Mouse (Mus musculus) limb, embryonic 15.5 days (tissue): ENCODE measurements around the gene Gas8. TPM values are rescaled to one million over a fixed set of nuclear protein-coding genes. Genes with fewer than 3 reads are reported as not detected.

Experiments
- ATAC-seq: fragments of 200-750 bp; cut with Nextera tagmentation; 2 replicates; pipeline ENCODE4 v1.8.0; 2017; ENCODE audit warnings: low read depth, moderate TSS enrichment; ENCODE audit not compliant: insufficient number of reproducible peaks, low FRiP score, low TSS enrichment
- H3K27ac ChIP-seq: fragments of 300-500 bp; sonication (generic); 2 replicates; pipeline ENCODE4 v1.5.1; 2015; ENCODE audit warnings: moderate library complexity, mild to moderate bottlenecking, inconsistent platforms
- H3K27me3 ChIP-seq: fragments of 300-500 bp; sonication (generic); 2 replicates; pipeline ENCODE4 v1.6.1; 2015; ENCODE audit warnings: inconsistent platforms
- H3K36me3 ChIP-seq: fragments of 300-500 bp; sonication (generic); 2 replicates; pipeline ENCODE4 v1.6.1; 2015; ENCODE audit warnings: inconsistent platforms
- H3K4me1 ChIP-seq: fragments of 300-500 bp; sonication (generic); 2 replicates; pipeline ENCODE4 v1.6.1; 2015; ENCODE audit warnings: inconsistent platforms
- H3K4me2 ChIP-seq: fragments of 300-500 bp; sonication (generic); 2 replicates; pipeline ENCODE4 v1.6.1; 2015; ENCODE audit warnings: mild to moderate bottlenecking, inconsistent platforms
- H3K4me3 ChIP-seq: fragments of 300-500 bp; sonication (generic); 2 replicates; pipeline ENCODE4 v1.5.1; 2015; ENCODE audit warnings: mild to moderate bottlenecking, inconsistent platforms
- H3K9ac ChIP-seq: fragments of 300-500 bp; sonication (generic); 2 replicates; pipeline ENCODE4 v1.6.1; 2015; ENCODE audit warnings: inconsistent platforms
- H3K9me3 ChIP-seq: fragments of 300-500 bp; sonication (generic); 2 replicates; pipeline ENCODE4 v1.6.1; 2016; ENCODE audit warnings: inconsistent platforms
- WGBS: fragments of 180-500 bp; shearing (Covaris S2); methylation state at CpG from one replicate; pipeline ENCODE4 v1.1.7; 2015; 5-methylcytosine and 5-hydroxymethylcytosine counted together
- polyA plus RNA-seq: library from polyadenylated mRNA; unstranded; fragments of >200 nt; fragmentation: Nextera tagmentation; extraction: Ambion mirVana; gene quantifications from 2 replicates; pipeline ENCODE4 v1.2.1, GENCODE M21; 2015

Gas8 gene
- polyA plus RNA-seq, 1 experiment from 2014 or later = 29.6 TPM

DNA sequence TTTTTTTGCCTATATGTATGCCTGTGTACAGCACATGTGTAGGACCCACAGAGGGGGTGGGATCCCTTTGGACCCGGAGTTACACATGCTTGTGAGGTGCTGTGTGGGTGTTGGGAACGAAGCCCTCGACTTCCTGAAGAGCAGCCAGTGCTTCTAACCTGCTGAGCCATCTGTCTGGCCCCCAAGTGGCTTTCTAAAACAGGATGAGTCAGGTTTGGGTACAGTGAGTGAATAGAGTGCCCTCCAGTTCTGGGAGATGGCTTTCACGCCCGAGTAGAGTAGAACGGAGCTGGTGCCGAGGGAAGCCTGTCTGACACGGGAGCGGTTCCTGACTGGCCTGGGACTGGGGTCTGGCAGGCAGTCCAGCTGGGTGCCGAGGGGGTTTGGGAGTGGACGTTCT is 19.1 kb upstream of the Gas8 start:
- ATAC-seq = no peak
- no peak overlapping the region for H3K4me2 ChIP-seq

DNA sequence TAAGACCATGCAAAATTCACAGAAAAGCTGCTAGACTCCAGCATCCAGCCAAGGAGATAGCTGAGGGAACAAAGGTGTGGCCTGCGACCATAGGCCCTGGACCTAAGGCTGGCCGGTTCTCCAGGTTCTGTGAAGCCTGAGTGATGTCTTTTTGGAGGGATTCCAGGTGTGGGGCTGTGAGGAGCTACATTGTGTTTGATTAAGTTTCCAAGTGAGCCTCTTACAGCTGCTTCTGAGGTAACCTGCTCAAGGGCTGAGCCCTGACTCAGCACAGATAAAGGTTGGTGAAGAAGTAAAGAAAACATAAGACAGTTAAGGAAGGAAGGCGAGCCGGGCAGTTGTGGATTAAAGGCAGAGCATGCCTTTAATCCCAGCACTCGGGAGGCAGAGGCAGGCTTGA is 16.4 kb upstream of the Gas8 start:
- no peak overlapping the region for H3K4me3 ChIP-seq
- 0 out of 2 replicates have a peak, but pooled peaks cover 5% of the 10 kb centered on the region for H3K9me3 ChIP-seq
- H3K4me1 ChIP-seq = no peaks in the 10 kb centered on the region
- no peak for ATAC-seq
- WGBS = 93% methylated on average over 5 of the region's 5 CpGs
- H3K36me3 ChIP-seq = peaks cover 95% of the 10 kb centered on the region
- H3K9ac ChIP-seq = no peak overlapping the region
- H3K27ac ChIP-seq = no peak overlapping the region
- no peak overlapping the region for H3K4me2 ChIP-seq
- H3K27me3 ChIP-seq = no peaks in the 10 kb centered on the region

More for the DNA sequence above, 19.1 kb upstream of the Gas8 start:
- no peaks in the 10 kb centered on the region for H3K27me3 ChIP-seq
- no peaks in the 10 kb centered on the region for H3K4me1 ChIP-seq
- H3K9me3 ChIP-seq = 0 out of 2 replicates have a peak, but pooled peaks cover 5% of the 10 kb centered on the region
- H3K36me3 ChIP-seq = peaks cover 94% of the 10 kb centered on the region
- no peak overlapping the region for H3K27ac ChIP-seq
- H3K4me3 ChIP-seq = no peak overlapping the region
- H3K9ac ChIP-seq = no peak overlapping the region
- 90% methylated on average over 11 of the region's 11 CpGs for whole genome bisulfite sequencing

DNA sequence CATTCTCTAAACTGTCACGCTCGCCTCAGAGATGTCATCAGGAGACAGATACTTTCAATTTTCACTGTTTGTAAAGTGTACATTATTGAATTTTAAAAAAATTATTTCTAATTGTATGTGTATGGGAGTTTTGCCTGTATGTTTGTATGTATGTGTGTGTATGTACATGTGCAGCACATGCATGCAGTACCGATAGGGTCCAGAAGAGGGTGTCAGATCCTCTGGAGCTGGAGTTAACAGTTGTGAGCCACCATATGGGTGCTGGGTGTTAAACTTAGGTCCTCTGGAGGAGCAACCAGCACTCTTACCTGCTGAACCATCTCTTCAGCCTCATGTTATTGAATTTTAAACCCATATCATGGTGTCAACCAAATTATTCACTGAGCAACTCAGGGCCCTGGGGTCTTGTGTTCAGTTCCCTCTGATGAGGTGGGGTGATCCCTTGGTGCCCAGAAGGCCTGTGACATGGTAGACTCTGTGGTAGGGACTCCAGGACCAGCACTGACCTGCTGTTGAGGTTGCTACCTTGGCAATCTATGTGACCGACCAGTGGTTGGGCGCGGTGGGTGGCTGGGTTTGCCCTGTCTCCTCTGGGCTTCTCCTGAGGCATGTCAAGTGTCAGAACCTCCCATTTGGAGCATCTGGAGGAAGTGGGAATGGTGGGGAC is 14.7 kb upstream of the Gas8 start:
- H3K36me3 ChIP-seq = peaks cover 99% of the 10 kb centered on the region
- 97% methylated on average over 6 of the region's 6 CpGs for WGBS
- no peak overlapping the region for H3K4me2 ChIP-seq
- H3K9me3 ChIP-seq = 0 out of 2 replicates have a peak, but pooled peaks cover 5% of the 10 kb centered on the region
- no peak overlapping the region for H3K9ac ChIP-seq
- no peak overlapping the region for H3K27ac ChIP-seq
- no peaks in the 10 kb centered on the region for H3K4me1 ChIP-seq
- H3K27me3 ChIP-seq = no peaks in the 10 kb centered on the region
- no peak overlapping the region for H3K4me3 ChIP-seq
- no peak for ATAC-seq

DNA sequence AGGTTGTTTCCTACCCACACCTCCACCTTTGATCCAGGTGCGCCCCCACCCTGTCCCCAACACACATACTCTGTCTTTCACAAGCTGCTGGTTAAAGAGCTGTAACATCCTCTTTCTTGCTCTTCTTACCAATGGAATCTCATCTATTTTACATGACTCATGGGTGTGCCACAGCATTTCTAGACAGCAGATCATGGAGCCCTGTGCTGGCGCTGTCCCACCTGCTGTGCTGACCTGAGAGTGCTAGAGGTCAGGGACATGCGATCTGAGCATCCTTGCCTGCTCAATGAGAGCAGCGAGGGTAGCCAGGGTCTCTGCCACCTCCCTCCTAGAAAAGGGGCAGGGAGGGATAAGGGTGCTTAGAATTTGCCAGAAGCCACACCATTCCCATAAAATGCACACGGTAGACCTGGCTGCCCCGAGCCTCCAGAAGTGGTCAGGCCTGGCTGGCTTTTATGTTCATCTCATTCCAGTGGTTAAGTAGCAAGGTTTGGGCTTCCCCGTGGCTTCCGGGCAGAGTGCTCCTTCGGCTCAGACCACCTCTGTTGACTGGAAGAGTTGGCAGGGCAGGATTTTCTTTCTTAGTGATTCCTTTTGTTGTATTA is 13.9 kb upstream of the Gas8 start:
- H3K4me1 ChIP-seq = no peaks in the 10 kb centered on the region
- no peak overlapping the region for H3K4me2 ChIP-seq
- H3K36me3 ChIP-seq = peaks cover 97% of the 10 kb centered on the region
- no peak overlapping the region for H3K27ac ChIP-seq
- no peak overlapping the region for H3K4me3 ChIP-seq
- H3K9ac ChIP-seq = no peak overlapping the region
- H3K27me3 ChIP-seq = no peaks in the 10 kb centered on the region
- no peak for ATAC-seq
- WGBS = 78% methylated on average over 9 of the region's 9 CpGs
- 0 out of 2 replicates have a peak, but pooled peaks cover 5% of the 10 kb centered on the region for H3K9me3 ChIP-seq

DNA sequence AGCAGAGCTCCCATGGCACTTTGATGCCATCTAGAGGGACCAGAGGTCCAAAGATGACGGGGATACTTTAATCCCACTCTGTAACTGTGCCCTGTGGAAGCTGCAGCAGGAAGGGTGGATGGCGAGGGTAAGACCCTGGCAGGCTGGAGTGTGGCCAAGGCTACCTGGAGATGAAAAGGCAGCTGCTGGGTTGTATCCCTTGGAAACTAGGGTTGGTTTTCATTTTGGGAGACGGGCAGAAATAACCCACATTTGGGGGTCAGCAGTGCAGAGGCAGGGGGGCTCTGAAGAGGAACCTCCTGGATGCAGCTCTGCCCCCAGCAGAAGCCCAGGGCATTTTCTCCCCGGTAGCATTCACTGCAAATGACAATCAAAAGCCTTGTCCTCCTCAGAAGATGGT is 13.4 kb upstream of the Gas8 start:
- H3K4me1 ChIP-seq = no peaks in the 10 kb centered on the region
- H3K9me3 ChIP-seq = 0 out of 2 replicates have a peak, but pooled peaks cover 5% of the 10 kb centered on the region
- WGBS = 84% methylated on average over 4 of the region's 4 CpGs
- H3K27ac ChIP-seq = no peak overlapping the region
- no peak overlapping the region for H3K4me3 ChIP-seq
- H3K4me2 ChIP-seq = no peak overlapping the region
- H3K36me3 ChIP-seq = peaks cover 98% of the 10 kb centered on the region
- H3K27me3 ChIP-seq = no peaks in the 10 kb centered on the region
- ATAC-seq = no peak
- H3K9ac ChIP-seq = no peak overlapping the region

DNA sequence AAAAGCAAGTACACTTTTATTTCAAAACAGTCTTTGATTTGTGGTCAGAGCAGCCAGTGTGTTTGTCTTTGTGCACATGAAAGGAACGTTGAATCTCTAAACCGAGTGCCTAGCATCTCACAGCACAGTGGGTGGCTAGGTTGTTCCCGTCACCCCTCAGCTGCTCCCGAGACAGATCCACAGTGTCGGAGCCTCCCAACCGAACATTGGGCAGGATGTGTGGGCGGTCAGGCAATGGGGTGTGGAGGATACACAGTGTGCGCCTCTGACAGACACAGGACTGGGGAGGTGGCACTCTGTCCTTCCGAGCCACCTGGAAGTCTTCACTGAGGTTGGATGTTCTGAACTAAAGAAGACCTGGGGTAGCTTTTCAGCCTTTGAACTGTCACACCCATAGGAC is 12.9 kb upstream of the Gas8 start:
- no peaks in the 10 kb centered on the region for H3K4me1 ChIP-seq
- peaks cover 95% of the 10 kb centered on the region for H3K36me3 ChIP-seq
- no peak overlapping the region for H3K9ac ChIP-seq
- H3K9me3 ChIP-seq = 0 out of 2 replicates have a peak, but pooled peaks cover 5% of the 10 kb centered on the region
- WGBS = 82% methylated on average over 9 of the region's 9 CpGs
- no peak overlapping the region for H3K4me3 ChIP-seq
- H3K4me2 ChIP-seq = no peak overlapping the region
- no peaks in the 10 kb centered on the region for H3K27me3 ChIP-seq
- H3K27ac ChIP-seq = no peak overlapping the region
- no peak for ATAC-seq

DNA sequence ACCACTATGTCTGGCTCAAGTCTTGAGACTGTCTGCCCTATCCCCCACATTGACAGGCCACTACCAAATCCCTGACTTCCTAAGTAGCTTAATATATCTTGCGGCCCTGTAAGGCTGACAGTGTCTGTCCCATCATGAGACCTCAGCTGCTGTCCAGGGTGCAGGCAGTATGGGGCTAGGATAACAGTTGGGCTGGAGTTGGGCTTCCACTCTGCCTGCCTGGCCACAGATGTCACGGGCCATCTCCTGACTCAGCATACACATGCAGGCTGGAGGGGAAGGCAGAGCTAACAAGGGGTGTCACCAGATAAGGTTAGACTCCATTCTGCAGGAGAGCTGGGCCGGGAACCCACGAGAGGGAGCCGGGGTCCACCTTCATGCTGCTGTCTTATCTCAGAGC is 11.5 kb upstream of the Gas8 start:
- Histone ChIP-seq H3K36me3 (peaks cover 80% of the 10 kb centered on the region), H3K4me3 (no peak overlapping the region), H3K4me1 (no peaks in the 10 kb centered on the region), H3K4me2 (no peak overlapping the region), H3K27me3 (no peaks in the 10 kb centered on the region), H3K9me3 (0 out of 2 replicates have a peak, but pooled peaks cover 5% of the 10 kb centered on the region), H3K27ac (no peak overlapping the region), H3K9ac (no peak overlapping the region)
- WGBS = 91% methylated on average over 5 of the region's 5 CpGs
- no peak for ATAC-seq

DNA sequence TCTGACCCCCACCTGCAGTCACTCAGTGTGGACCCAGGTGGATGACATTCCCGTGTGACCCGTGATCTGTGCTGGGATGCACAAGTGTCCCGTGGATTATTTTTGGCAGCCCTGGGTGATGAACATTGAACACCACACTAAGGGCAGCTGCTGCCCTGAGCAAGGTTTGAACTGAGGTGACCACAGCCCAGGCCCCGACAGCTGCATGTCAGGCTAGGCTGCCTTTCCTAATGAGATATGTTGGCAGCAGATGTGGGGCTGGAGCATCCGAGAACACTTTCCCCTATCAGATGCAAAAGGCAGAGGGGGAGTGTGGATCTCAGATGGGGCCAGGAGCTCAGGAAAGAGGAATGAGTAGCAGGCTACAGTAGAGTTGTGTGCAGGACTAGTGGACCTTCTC is 7.8 kb upstream of the Gas8 start:
- H3K27me3 ChIP-seq = peaks cover 32% of the 10 kb centered on the region
- 73% methylated on average over 5 of the region's 5 CpGs for WGBS
- no peak overlapping the region for H3K4me2 ChIP-seq
- H3K36me3 ChIP-seq = peaks cover 44% of the 10 kb centered on the region
- H3K9ac ChIP-seq = no peak overlapping the region
- H3K4me3 ChIP-seq = no peak overlapping the region
- ATAC-seq = peak; percentile 19; the same call in 1 of the 2 replicates
- H3K4me1 ChIP-seq = peaks cover 17% of the 10 kb centered on the region
- no peaks in the 10 kb centered on the region for H3K9me3 ChIP-seq
- no peak overlapping the region for H3K27ac ChIP-seq

DNA sequence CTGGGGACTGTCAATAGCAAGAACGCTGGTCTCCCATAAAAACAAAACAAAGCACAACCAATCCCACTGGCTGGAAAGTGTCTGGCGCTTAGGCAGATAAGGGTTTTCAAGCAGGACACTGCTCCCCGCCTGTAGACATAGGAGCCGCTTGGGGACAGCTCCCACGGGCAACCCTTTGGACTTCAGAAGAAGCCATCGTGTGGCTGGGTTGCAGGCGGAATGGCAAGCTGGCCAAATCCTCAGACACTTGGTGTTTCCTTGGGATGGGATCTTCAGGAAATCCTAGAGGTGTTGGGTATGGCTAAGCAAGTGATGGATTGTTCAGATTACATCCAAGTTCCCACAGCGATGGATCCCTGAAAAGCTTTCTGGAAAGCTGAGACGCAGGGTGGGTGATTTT is 4.5 kb upstream of the Gas8 start:
- H3K27me3 ChIP-seq = peaks cover 45% of the 10 kb centered on the region
- H3K36me3 ChIP-seq = peaks cover 12% of the 10 kb centered on the region; the same call in 1 of the 2 replicates
- WGBS = 4% methylated on average over 9 of the region's 9 CpGs
- peak overlapping the region; percentile 65 for H3K4me3 ChIP-seq
- H3K4me2 ChIP-seq = peak overlapping the region; percentile 100
- no peak for ATAC-seq
- H3K4me1 ChIP-seq = peaks cover 21% of the 10 kb centered on the region
- H3K9ac ChIP-seq = no peak overlapping the region
- H3K27ac ChIP-seq = no peak overlapping the region
- H3K9me3 ChIP-seq = no peaks in the 10 kb centered on the region

DNA sequence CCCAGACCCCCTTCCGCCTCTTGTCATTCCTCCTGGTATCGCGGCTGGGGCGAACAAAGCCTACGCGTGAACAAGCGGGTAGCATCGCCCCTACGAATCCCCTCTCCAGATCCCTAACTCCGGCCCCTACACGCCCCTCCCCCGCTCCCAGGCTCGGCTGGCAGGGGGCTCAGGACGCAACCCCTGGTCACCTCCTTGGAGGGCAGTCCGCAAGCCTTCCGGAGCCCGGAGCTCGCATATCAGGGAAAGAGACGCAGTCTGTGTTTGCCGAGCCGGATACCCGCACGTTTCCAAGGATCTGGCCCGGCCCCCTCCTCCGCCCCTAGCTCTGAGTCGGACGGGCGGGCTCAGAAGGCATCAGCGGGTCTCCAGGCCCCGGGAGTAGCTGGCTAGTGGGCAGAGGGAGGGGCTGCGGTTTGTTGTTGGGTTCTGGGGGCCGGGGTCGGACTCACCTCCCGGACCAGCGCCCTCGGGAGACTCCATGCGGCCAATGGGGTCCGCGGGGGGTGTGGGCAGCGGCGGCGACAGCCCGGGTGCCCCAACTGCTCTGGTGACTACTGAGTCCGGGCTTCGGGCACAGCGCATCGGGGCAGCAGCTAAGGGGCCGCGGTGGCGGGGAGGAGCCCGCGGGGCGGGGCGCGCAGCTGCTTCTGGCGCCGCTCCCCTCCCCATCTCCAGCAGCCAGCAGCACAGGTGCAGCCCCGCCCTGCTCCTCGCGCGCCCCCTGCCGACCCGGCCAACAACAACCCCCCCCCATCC is 3.7 kb upstream of the Gas8 start, which contains the start of gene Dbndd1:
TSS of gene Dbndd1 (minus strand) at position 683 of the 759 bp plus-strand sequence.
- no peaks in the 10 kb centered on the region for H3K9me3 ChIP-seq
- peaks cover 4% of the 10 kb centered on the region; the same call in 1 of the 2 replicates for H3K36me3 ChIP-seq
- H3K4me3 ChIP-seq = peak within 1 kb of the TSS; percentile 65
- ATAC-seq = peak; percentile 17; the same call in 1 of the 2 replicates
- WGBS = under 1% methylated on average over 42 of the region's 63 CpGs
- no peak within 1 kb of the TSS for H3K27ac ChIP-seq
- H3K27me3 ChIP-seq = peaks cover 45% of the 10 kb centered on the region
- peak within 1 kb of the TSS; percentile 100 for H3K4me2 ChIP-seq
- peaks cover 28% of the 10 kb centered on the region for H3K4me1 ChIP-seq
- H3K9ac ChIP-seq = peak within 1 kb of the TSS; percentile 47

DNA sequence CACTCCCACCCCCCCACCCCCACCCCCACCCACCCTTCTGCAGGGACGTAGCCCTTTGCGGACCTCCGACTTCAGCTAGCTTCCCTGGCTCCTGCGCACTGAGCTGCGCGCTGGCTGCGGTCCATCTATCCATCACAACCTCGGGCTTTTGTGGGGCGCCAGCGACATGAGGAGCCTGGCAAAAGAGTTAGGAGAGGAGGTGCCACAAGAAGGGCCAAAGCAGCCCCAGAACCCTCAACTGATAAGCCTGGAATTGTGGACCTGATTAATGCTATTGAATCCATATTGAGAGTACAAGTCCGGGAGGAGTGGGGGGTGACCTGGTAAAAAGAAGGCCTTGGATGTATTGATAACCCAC is 3.1 kb upstream of the Gas8 start:
- peaks cover 45% of the 10 kb centered on the region for H3K27me3 ChIP-seq
- WGBS = 2% methylated on average over 11 of the region's 11 CpGs

DNA sequence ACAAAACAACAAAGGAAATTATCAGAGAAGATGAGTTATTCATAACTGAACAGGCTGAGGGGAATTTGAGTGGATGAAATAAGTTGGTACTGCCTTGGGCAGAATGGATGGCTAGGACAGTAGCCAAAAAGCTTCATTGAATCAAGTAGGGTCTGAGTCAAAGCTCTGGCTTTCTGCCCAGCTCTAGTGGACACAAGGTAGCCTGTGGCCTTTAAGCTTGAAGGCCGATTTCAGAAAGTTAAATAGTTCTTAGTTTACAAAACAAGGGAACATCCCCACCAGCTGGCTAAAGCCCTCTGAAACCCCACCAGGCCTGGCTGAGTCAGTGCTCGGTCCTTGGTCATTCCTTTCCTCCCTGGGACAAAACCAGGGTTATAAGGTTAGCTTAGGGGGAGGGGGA is 2.0 kb upstream of the Gas8 start:
- H3K27ac ChIP-seq = no peak overlapping the region
- H3K4me2 ChIP-seq = no peak overlapping the region
- H3K9ac ChIP-seq = no peak overlapping the region
- ATAC-seq = no peak
- peaks cover 12% of the 10 kb centered on the region; the same call in 1 of the 2 replicates for H3K36me3 ChIP-seq
- peaks cover 28% of the 10 kb centered on the region for H3K4me1 ChIP-seq
- no peak overlapping the region for H3K4me3 ChIP-seq
- 36% methylated on average over 2 of the region's 2 CpGs for WGBS
- H3K9me3 ChIP-seq = no peaks in the 10 kb centered on the region
- H3K27me3 ChIP-seq = peaks cover 45% of the 10 kb centered on the region

More for the DNA sequence above, 3.1 kb upstream of the Gas8 start:
- Histone ChIP-seq H3K4me1 (peaks cover 28% of the 10 kb centered on the region), H3K27ac (no peak overlapping the region), H3K36me3 (peaks cover 3% of the 10 kb centered on the region; the same call in 1 of the 2 replicates), H3K4me3 (peak overlapping the region; percentile 65), H3K9ac (no peak overlapping the region), H3K9me3 (no peaks in the 10 kb centered on the region), H3K4me2 (peak overlapping the region; percentile 100)
- ATAC-seq = no peak
